Mouse (Mus musculus): ENCODE data around the gene Tdrd12. TPM values are rescaled to one million over a fixed set of nuclear protein-coding genes. Genes with fewer than 3 reads are reported as not detected.
"Not testable (repeated sequence)": the region's sequence is repeated elsewhere in the genome, so short reads cannot be mapped to it uniquely, and the experiment has no call there.

Tdrd12 gene
- polyA plus RNA-seq, 1 experiment from 2014 or later: 0.31 TPM

DNA sequence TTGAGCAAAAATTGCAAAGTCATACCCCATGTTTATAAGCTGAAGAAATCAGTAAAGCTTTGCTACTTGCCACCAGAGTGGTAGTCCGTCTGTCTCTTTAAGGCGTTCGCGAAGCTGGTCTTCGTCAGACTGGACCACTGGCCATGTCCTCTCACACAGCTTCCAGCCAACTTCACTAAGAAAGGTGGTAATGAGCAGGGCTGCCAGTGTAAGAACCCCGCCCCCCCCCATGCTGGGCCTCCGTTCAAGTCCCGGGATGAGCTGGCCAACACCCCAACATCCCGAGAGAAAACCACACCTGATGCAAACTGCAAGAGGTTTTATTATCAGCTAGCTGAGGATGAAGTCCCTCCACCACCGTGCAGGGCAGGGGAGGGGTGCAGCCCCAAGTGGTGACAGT is 27.3 kb upstream of the Tdrd12 start:
- not testable (repeated sequence) for H3K4me1 ChIP-seq; DNase-seq (ENCODE audit: low spot score); H3K9me3 ChIP-seq (replicated peaks); H3K36me3 ChIP-seq; H3K27ac ChIP-seq; H3K27me3 ChIP-seq (ENCODE audit: low read depth, poor library complexity, severe bottlenecking); H3K4me3 ChIP-seq
- WGBS: 83% methylated on average over 10 of the region's 10 CpGs

DNA sequence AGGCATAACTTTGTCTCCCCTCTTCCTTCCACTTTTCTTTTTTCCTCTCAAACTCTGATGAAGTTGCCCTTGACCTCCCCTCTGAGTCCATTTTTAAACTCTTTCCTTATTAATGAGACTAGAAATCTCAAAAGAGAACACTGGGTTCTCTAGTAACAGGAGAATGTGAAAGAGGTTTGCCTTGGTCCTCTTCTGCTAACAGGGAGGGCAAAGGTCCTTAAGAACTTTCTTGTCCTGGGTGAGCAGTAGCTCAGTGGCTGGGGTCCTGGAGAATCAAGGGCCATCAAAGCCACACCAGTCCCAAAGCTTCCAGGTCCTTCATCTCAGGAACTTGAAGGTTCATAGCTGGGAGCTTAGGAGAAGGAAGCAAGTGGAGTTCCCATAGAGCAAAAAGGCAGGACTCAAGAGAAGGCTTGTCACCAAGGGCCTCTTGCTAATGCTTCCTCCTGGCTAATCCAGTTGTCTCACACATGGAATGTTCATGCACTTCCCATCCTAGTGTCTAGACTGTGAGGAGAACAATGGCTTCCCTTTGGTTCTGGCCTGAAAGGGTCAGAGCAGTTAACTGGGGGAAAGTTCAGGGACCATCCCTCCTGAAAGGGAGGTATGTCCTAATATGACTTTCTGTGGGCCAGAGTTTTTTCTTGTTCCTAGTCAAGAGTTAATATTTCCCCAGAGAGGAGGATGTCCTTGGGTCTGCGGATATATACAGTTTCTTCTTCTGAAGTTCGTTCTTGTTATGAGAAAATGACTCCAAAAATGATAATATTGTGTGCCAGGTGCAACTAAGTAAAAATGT is 26.7 kb upstream of the Tdrd12 start:
- Histone ChIP-seq H3K9me3 (replicated peaks) (no peaks in the 10 kb centered on the region), H3K36me3 (no peaks in the 10 kb centered on the region), H3K4me1 (no peaks in the 10 kb centered on the region), H3K4me3 (no peak overlapping the region), H3K27me3 (ENCODE audit: low read depth, poor library complexity, severe bottlenecking) (no peaks in the 10 kb centered on the region), H3K27ac (no peak overlapping the region)
- no peak for DNase-seq (ENCODE audit: low spot score)
- WGBS: 88% methylated on average over 2 of the region's 2 CpGs

DNA sequence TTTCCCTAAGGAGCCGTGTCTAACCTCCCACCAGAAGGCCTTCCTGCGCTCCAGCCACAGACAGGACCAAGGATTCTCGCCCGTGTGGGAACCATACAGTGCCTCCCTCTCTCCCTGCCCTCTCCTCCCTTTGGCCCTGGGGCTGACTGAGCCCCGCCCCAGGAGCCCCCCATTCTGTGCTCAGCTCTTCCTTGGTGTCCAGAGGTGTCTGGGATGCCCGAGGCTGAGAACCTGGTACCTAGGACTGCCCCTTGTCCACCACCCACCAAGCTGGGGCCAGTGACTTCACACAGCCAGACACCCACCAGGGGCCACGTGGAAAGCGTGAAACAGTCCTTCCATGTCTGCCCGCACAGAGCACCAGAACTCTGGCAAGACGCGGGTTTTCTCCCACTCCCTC is 25.5 kb upstream of the Tdrd12 start:
- no peaks in the 10 kb centered on the region for H3K27me3 ChIP-seq (ENCODE audit: low read depth, poor library complexity, severe bottlenecking)
- 73% methylated on average over 11 of the region's 11 CpGs for WGBS
- no peak for DNase-seq (ENCODE audit: low spot score)

DNA sequence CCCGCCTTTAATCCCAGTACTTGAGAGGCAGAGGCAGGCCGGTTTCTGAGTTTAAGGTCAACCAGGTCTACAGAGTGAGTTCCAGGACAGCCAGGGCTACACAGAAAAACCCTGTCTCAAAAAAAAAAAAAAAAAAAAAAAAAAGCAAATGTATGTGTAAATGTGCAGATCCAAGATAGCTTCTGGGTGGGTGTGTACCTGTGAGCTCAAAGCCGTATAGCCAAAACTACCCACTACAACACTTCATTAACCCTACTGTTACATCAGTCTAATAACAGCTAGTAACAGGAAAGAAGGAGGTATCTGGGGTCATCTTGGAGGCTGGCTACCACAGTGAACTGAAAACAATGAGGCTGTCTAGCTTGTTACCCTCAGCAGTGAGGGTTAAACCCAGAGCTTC is 22.3 kb upstream of the Tdrd12 start:
- WGBS: 96% methylated on average over 3 of the region's 3 CpGs
- H3K36me3 ChIP-seq: no peaks in the 10 kb centered on the region
- no peak for DNase-seq (ENCODE audit: low spot score)
- no peak overlapping the region for H3K27ac ChIP-seq
- H3K4me1 ChIP-seq: peaks cover 11% of the 10 kb centered on the region
- no peak overlapping the region for H3K4me3 ChIP-seq
- H3K27me3 ChIP-seq (ENCODE audit: low read depth, poor library complexity, severe bottlenecking): no peaks in the 10 kb centered on the region
- H3K9me3 ChIP-seq (replicated peaks): no peaks in the 10 kb centered on the region

More for the DNA sequence above, 25.5 kb upstream of the Tdrd12 start:
- Histone ChIP-seq H3K4me1 (no peaks in the 10 kb centered on the region), H3K27ac (no peak overlapping the region), H3K36me3 (no peaks in the 10 kb centered on the region), H3K4me3 (no peak overlapping the region), H3K9me3 (replicated peaks) (no peaks in the 10 kb centered on the region)

DNA sequence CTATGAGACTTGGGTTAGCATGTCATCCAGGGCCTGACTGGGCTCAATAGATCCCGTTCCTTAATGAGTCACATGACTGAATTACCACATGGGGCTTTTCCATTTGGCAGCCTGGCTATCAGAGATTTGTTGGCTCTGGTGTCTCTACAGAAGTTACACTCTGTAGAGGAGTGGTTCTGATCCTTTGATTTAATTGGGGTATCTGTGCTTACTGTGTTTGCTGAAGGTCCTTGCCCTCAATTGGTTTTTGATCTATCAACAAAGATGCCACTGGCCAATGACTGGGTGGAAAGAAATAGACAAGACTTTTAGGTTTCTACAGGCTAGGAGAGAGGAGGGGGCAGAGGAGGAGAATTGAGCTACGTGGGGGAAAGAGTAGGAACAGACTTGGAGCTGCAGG is 21.1 kb upstream of the Tdrd12 start:
- H3K27me3 ChIP-seq (ENCODE audit: low read depth, poor library complexity, severe bottlenecking): no peaks in the 10 kb centered on the region
- no peaks in the 10 kb centered on the region for H3K9me3 ChIP-seq (replicated peaks)
- no peak overlapping the region for H3K27ac ChIP-seq
- H3K4me3 ChIP-seq: no peak overlapping the region
- WGBS: 47% methylated on average over 2 of the region's 2 CpGs
- peaks cover 18% of the 10 kb centered on the region for H3K4me1 ChIP-seq
- H3K36me3 ChIP-seq: no peaks in the 10 kb centered on the region
- DNase-seq (ENCODE audit: low spot score): no peak

DNA sequence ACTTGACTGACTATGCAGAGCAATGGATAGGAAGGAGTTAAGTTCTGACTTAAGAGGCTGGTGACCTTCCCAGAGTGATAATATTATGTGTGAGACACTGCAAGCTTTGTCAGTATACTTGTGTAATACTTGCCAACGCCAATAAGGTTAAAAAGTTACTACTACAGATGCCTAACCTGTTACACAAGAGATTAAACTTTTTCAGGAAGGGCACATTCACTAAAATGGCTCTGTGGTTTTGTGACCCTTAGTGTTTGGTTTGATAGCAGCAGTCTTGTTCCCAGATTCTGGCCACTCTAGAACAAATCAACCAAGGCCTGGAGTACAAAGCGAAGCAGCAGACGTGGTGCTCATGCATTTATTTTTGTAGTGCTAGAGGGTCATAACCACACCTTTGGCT is 20.0 kb upstream of the Tdrd12 start:
- 79% methylated on average over 3 of the region's 3 CpGs for WGBS
- no peak for DNase-seq (ENCODE audit: low spot score)
- no peaks in the 10 kb centered on the region for H3K9me3 ChIP-seq (replicated peaks)
- peaks cover 18% of the 10 kb centered on the region for H3K4me1 ChIP-seq
- no peaks in the 10 kb centered on the region for H3K27me3 ChIP-seq (ENCODE audit: low read depth, poor library complexity, severe bottlenecking)
- H3K36me3 ChIP-seq: no peaks in the 10 kb centered on the region
- H3K27ac ChIP-seq: no peak overlapping the region
- no peak overlapping the region for H3K4me3 ChIP-seq

DNA sequence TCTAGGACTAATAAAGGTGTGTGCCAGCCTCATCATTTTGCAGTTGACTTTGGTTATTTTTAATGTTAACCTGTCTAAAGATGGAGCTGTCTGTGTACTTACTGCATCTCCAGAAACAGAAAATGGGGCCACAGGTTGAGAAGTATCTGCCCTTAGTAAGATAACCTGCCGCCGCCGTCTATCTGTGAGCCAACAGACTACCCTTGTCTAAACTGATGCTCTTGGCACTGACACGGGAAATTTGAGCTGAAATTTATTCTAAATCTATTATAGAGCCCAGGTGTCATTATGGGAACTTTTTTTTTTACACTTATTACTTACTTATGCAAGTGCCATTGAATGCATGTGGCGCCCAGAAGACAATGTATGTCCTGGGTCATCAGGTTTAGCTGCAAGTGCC is 19.4 kb upstream of the Tdrd12 start:
- Histone ChIP-seq H3K27ac (no peak overlapping the region), H3K4me1 (peaks cover 18% of the 10 kb centered on the region), H3K4me3 (no peak overlapping the region), H3K36me3 (no peaks in the 10 kb centered on the region), H3K27me3 (ENCODE audit: low read depth, poor library complexity, severe bottlenecking) (no peaks in the 10 kb centered on the region), H3K9me3 (replicated peaks) (no peaks in the 10 kb centered on the region)
- no peak for DNase-seq (ENCODE audit: low spot score)
- WGBS: 92% methylated on average over 5 of the region's 5 CpGs

DNA sequence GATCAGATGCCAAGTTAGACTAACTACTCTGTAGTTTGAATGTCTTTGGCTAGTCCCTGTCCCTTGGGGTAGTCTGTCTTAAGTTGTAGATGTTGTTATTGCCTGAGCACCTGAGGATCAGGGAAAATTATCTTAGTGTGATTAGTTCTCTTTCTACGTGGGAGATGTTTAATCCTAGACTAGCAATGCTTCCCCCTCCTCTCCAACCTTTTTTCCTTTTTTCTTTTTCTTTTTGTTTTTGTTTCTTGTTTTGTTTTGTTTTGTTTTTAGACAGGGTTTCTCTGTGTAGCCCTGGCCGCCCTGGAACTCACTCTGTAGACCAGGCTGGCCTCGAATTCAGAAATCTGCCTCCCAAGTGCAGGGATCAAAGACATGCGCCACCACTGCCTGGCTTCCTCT is 18.7 kb upstream of the Tdrd12 start, which contains the start of gene Nudt19:
TSS of gene Nudt19 (minus strand) at position 100 of the 399 bp plus-strand sequence.
- Histone ChIP-seq H3K4me1 (peaks cover 18% of the 10 kb centered on the region), H3K27ac (peak within 1 kb of the TSS; percentile 96), H3K9me3 (replicated peaks) (no peaks in the 10 kb centered on the region), H3K36me3 (peaks cover 3% of the 10 kb centered on the region), H3K4me3 (peak within 1 kb of the TSS; percentile 72), H3K27me3 (ENCODE audit: low read depth, poor library complexity, severe bottlenecking) (no peaks in the 10 kb centered on the region)
- no peak for DNase-seq (ENCODE audit: low spot score)
- WGBS: 68% methylated on average over 4 of the region's 4 CpGs

DNA sequence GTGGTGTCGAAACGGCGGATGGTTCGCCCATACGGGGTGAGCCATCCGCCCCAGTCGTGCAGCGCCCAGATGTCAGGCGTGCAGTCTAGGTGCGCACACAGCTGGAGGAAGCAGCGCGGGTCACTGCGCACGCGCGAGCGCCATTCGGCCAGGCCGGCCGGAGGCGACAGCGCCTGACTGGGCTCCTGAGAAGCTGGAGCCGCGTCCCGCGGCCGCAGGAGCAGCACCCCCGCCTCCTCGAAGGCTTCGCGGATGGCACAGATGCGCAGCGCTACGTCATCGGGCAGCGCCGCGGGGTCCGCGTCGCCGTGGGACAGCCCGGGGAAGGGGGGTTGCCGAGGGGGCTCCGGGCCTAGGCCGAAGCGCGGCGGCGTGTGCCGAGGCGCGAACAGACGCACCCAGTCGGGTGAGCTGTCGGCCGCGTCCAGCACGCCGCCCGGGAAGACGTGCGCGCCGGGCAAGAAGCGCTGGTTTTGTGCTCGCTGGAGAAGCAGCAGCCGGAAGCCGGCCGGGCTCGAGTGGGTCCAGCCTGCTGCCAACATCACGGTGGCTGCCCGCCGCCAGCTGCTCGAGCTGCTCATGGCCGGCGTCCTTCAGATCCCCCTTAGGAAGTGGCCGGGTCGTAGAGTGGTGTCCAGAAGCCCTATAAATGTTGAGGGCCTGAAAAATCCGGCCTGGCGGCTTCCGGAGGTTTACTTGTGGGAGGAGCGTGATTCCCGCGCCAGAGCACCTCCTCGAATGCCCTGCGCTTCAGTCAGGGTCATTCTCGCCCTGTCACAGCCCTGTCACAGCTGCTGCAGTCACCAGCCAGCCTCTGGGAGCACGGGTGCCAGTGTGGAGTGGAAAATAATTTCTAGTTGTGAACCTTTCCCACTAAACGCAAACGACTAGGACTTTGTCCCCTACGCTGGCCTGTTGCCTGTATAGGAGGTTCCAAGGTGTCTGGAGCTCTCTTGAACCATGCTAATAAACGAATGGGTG is 18.0 kb upstream of the Tdrd12 start:
- under 1% methylated on average over 93 of the region's 93 CpGs for whole genome bisulfite sequencing
- Histone ChIP-seq H3K4me3 (peak overlapping the region; percentile 72), H3K4me1 (peaks cover 18% of the 10 kb centered on the region), H3K9me3 (replicated peaks) (no peaks in the 10 kb centered on the region), H3K36me3 (peaks cover 9% of the 10 kb centered on the region), H3K27ac (peak overlapping the region; percentile 96), H3K27me3 (ENCODE audit: low read depth, poor library complexity, severe bottlenecking) (no peaks in the 10 kb centered on the region)
- peak; percentile 94 for DNase-seq (ENCODE audit: low spot score)

DNA sequence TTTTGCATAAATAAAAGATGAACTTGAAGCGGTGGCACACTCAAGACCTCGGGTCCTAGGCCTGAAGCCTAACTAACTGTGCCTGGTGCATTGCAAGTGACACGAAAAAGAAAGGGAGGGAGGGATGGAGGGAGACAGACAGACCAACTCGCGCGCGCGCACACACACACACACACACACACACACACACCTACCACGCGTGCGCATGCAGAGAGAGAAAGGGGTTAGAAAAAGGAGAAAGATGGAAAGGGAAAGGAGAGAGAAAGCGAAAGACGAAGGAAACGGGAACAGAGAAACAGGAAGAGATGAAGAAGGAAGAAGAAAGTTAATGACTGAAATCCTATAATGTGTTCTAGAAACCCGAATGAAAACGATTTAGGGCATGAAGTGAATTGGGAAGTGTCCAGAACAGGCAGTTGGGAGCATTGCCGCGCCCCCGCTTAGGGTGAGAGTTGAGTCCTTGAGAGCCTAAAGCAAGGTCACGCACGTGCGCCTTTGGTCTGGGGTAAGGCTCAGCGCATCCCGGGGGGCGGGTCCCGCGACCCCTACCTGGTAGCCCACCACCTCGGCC is 17.1 kb upstream of the Tdrd12 start:
- peak; percentile 51 for DNase-seq (ENCODE audit: low spot score)
- Histone ChIP-seq H3K9me3 (replicated peaks) (no peaks in the 10 kb centered on the region), H3K27ac (peak overlapping the region; percentile 96), H3K4me1 (peaks cover 18% of the 10 kb centered on the region), H3K36me3 (peaks cover 18% of the 10 kb centered on the region), H3K4me3 (peak overlapping the region; percentile 72), H3K27me3 (ENCODE audit: low read depth, poor library complexity, severe bottlenecking) (no peaks in the 10 kb centered on the region)
- WGBS: 11% methylated on average over 28 of the region's 28 CpGs

DNA sequence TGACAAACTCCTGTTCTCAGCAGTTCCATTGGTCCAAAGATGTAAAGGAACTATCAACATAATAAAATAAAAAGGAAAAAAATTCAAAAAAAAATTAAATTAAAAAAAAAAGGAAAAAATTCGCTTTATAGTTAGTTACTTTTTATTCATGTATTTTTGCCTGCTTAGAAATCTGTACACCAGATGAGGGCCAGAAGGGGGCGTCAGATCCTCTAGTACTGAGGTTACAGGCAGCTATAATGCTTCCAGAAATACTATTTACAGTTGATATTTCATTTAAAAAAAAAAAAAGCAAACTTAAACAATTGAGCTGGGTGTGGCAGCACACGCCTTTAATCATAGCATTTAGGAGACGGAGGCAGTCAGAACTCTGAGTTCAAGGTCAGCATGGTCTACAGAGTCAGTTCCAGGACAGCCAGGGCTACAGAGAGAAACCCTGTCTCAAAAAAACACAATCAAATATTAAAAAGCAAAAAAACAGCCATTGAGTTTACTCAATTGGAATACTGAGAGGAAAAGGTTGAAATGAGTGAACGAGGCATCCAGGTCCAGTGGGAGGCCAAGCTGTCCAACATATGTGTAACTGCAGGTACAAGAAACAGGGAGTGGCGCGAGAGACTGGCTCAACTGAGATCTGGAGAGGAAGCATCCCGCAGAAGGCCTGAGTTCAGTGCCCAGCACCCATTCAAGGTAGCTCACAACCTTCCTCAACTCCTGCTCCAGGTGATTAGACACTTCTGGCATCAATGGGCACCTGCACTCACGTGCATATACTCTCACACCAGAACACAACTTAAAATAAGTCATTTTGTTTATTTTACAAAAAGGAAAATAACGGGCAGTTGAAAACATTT is 16.4 kb upstream of the Tdrd12 start:
- peak overlapping the region; percentile 72 for H3K4me3 ChIP-seq
- WGBS: 63% methylated on average over 10 of the region's 10 CpGs
- no peak for DNase-seq (ENCODE audit: low spot score)
- H3K27ac ChIP-seq: no peak overlapping the region
- H3K4me1 ChIP-seq: peaks cover 18% of the 10 kb centered on the region
- no peaks in the 10 kb centered on the region for H3K9me3 ChIP-seq (replicated peaks)
- no peaks in the 10 kb centered on the region for H3K27me3 ChIP-seq (ENCODE audit: low read depth, poor library complexity, severe bottlenecking)
- peaks cover 25% of the 10 kb centered on the region for H3K36me3 ChIP-seq

DNA sequence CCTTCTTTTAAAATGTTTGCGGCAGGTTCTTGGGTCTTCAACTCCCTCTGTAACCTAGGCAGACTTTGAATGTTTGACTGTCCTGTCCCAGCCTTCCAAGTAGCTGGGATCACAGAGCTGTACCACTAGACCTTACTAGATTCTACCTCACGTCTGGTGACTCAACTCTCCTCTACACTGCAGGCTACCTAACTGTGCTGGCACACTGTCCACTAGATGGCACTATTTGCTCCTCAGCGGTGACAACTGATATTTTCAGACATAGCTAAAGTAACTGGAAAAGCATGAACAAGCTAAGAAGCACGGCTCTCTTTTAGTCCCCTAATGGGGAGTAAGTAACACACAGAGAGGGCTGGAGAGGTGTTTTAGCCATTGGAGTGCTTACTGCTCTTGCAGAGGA is 8.3 kb upstream of the Tdrd12 start:
- no peaks in the 10 kb centered on the region for H3K9me3 ChIP-seq (replicated peaks)
- H3K4me1 ChIP-seq: no peaks in the 10 kb centered on the region
- 38% methylated on average over 4 of the region's 4 CpGs for WGBS
- DNase-seq (ENCODE audit: low spot score): peak; percentile 60
- H3K27ac ChIP-seq: no peak overlapping the region
- peaks cover 34% of the 10 kb centered on the region for H3K36me3 ChIP-seq
- no peak overlapping the region for H3K4me3 ChIP-seq
- H3K27me3 ChIP-seq (ENCODE audit: low read depth, poor library complexity, severe bottlenecking): no peaks in the 10 kb centered on the region
